Mouse (Mus musculus): Measurements from ENCODE around the gene Ccn6. TPM values are rescaled to one million over a fixed set of nuclear protein-coding genes. Genes with fewer than 3 reads are reported as not detected.

The Ccn6 gene
- polyA plus RNA-seq, 2 experiments, result 0.08 TPM; not detected in 1

DNA sequence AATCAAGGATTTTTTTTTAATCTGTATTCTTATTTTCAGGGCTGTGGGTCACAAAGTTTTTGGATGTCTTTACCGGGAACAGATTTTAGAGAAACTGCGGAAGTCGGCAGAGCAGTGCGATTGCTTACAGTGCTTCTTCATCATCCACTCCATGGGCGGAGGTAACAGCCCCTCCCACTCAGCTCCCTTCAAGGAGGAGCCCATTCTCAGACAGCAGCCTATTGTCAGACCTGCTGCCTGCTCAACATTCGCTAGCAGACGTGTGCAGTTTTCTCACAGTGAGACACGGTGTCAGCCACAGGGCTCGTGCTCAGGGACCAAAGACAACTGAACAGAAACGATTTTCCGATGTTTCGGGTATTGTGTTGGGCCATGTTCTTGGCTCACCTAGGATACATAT, 21.4 kb downstream of the Ccn6 start:
- no peaks in the 10 kb centered on the region for H3K27me3 ChIP-seq (ENCODE audit: control insufficient read depth, insufficient read depth, low read length)
- H3K4me2 ChIP-seq (ENCODE audit: low read depth), result no peak overlapping the region
- DNase-seq (ENCODE audit: low read depth in 3 of 3, low spot score in 3 of 3) (no peak), ATAC-seq (ENCODE audit: insufficient read depth) (no peak)
- TF ChIP-seq CTCF (IDR thresholded peaks at IDR 0.05; ENCODE audit: low read depth), result no peak
- no peak for TF ChIP-seq EP300 (IDR thresholded peaks at IDR 0.05; ENCODE audit: low read depth)
- H3K36me3 ChIP-seq (replicated peaks; ENCODE audit: control insufficient read depth, insufficient read depth, low read depth), result no peaks in the 10 kb centered on the region; the same call in none of the 2 replicates
- peaks cover 3% of the 10 kb centered on the region in 2 experiments; a peak in 2 of 4 replicates for H3K4me1 ChIP-seq (replicated peaks; ENCODE audit: control insufficient read depth in 2 of 2, insufficient read depth in 2 of 2, low read length in 1 of 2)
- no peak overlapping the region for H3K27ac ChIP-seq
- H3K9me3 ChIP-seq (ENCODE audit: control insufficient read depth, low read length), result no peaks in the 10 kb centered on the region
- WGBS (ENCODE audit: insufficient replicate concordance), result 86% methylated on average over 12 of the region's 12 CpGs
- H3K9ac ChIP-seq (replicated peaks), result no peak overlapping the region
- H3K4me3 ChIP-seq (ENCODE audit: insufficient read depth in 1 of 2, low read depth in 2 of 2, low read length in 2 of 2), result no peak overlapping the region

DNA sequence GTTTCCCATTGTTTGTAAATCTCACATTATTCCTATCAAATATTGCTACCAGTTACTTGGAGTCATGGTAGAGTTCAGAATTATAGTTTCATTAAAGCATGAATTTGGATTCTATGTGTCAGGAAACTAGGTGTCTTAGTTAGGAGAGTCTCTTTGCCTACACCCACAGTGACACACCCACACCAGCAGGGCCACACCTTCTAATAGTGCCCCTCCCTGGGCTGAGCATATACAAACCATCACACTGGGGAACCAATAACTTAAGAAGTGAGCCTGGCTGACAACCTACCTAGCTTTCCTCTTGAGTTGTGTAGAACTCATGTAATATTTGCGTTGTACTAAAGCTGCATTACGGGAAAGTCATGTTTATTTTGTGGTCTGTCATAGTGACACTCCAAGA, 22.2 kb downstream of the Ccn6 start:
- TF ChIP-seq EP300 (IDR thresholded peaks at IDR 0.05; ENCODE audit: low read depth) (no peak), CTCF (IDR thresholded peaks at IDR 0.05; ENCODE audit: low read depth) (no peak)
- no peak for ATAC-seq (ENCODE audit: insufficient read depth)
- Histone ChIP-seq H3K27ac (no peak overlapping the region), H3K4me2 (ENCODE audit: low read depth) (no peak overlapping the region), H3K27me3 (ENCODE audit: control insufficient read depth, insufficient read depth, low read length) (no peaks in the 10 kb centered on the region), H3K4me1 (replicated peaks; ENCODE audit: control insufficient read depth in 2 of 2, insufficient read depth in 2 of 2, low read length in 1 of 2) (peaks cover 3% of the 10 kb centered on the region in 2 experiments; a peak in 2 of 4 replicates), H3K4me3 (ENCODE audit: insufficient read depth in 1 of 2, low read depth in 2 of 2, low read length in 2 of 2) (no peak overlapping the region), H3K9me3 (ENCODE audit: control insufficient read depth, low read length) (no peaks in the 10 kb centered on the region), H3K9ac (replicated peaks) (no peak overlapping the region), H3K36me3 (replicated peaks; ENCODE audit: control insufficient read depth, insufficient read depth, low read depth) (no peaks in the 10 kb centered on the region; the same call in none of the 2 replicates)
- peak in 1 of 3 experiments; percentile 16 for DNase-seq (ENCODE audit: low read depth in 3 of 3, low spot score in 3 of 3)
- WGBS (ENCODE audit: insufficient replicate concordance), result 88% methylated on average over 2 of the region's 2 CpGs

GRCm38 (mm10) chr10:39140843-39141242, 22.8 kb downstream of the Ccn6 start:
- H3K4me3 ChIP-seq (ENCODE audit: insufficient read depth in 1 of 2, low read depth in 2 of 2, low read length in 2 of 2), result no peak overlapping the region
- DNase-seq (ENCODE audit: low read depth in 3 of 3, low spot score in 3 of 3) (no peak), ATAC-seq (ENCODE audit: insufficient read depth) (no peak)
- H3K4me1 ChIP-seq (replicated peaks; ENCODE audit: control insufficient read depth in 2 of 2, insufficient read depth in 2 of 2, low read length in 1 of 2), result peaks cover 3% of the 10 kb centered on the region in 2 experiments; a peak in 2 of 4 replicates
- H3K9ac ChIP-seq (replicated peaks), result no peak overlapping the region
- TF ChIP-seq CTCF (IDR thresholded peaks at IDR 0.05; ENCODE audit: low read depth) (no peak), EP300 (IDR thresholded peaks at IDR 0.05; ENCODE audit: low read depth) (no peak)
- H3K9me3 ChIP-seq (ENCODE audit: control insufficient read depth, low read length), result no peaks in the 10 kb centered on the region
- no peaks in the 10 kb centered on the region; the same call in none of the 2 replicates for H3K36me3 ChIP-seq (replicated peaks; ENCODE audit: control insufficient read depth, insufficient read depth, low read depth)
- H3K27ac ChIP-seq, result no peak overlapping the region
- H3K4me2 ChIP-seq (ENCODE audit: low read depth), result no peak overlapping the region
- whole genome bisulfite sequencing (ENCODE audit: insufficient replicate concordance), result 88% methylated on average over 14 of the region's 14 CpGs
- H3K27me3 ChIP-seq (ENCODE audit: control insufficient read depth, insufficient read depth, low read length), result no peaks in the 10 kb centered on the region

- DNase-seq (ENCODE audit: low read depth in 3 of 3, low spot score in 3 of 3), result no peak
- H3K4me1 ChIP-seq (replicated peaks; ENCODE audit: control insufficient read depth in 2 of 2, insufficient read depth in 2 of 2, low read length in 1 of 2), result peaks cover 3 to 5% of the 10 kb centered on the region in 2 experiments; a peak in 2 of 4 replicates
- WGBS (ENCODE audit: insufficient replicate concordance), result 82% methylated on average over 6 of the region's 6 CpGs
Observed at GRCm38 (mm10) chr10:39138761-39139160, 24.8 kb downstream of the Ccn6 start.

DNA sequence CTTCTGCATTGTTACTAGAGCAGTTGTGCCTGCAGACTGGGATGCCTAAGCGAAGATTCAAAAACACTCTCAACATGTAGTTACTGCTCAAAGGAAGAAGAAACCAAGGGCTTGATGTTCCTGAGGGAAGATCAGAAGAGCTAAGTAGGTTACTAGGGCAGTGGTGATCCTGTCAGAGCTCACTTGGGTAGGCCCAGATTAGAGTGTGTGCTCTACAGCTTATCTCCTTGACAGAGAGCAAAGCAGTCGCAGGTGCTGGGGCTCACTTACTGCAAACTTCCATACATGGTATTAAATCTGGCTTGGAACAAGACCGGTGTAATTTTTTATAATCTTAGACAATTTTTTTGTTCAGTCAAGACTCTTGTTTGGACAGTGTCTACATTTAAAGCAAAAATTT, 25.8 kb downstream of the Ccn6 start:
- Histone ChIP-seq H3K27ac (no peak overlapping the region), H3K4me2 (ENCODE audit: low read depth) (no peak overlapping the region), H3K4me1 (replicated peaks; ENCODE audit: control insufficient read depth in 2 of 2, insufficient read depth in 2 of 2, low read length in 1 of 2) (peaks cover 8 to 9% of the 10 kb centered on the region in 2 experiments; a peak in 3 of 4 replicates), H3K36me3 (replicated peaks; ENCODE audit: control insufficient read depth, insufficient read depth, low read depth) (no peaks in the 10 kb centered on the region; the same call in 1 of the 2 replicates), H3K4me3 (ENCODE audit: insufficient read depth in 1 of 2, low read depth in 2 of 2, low read length in 2 of 2) (no peak overlapping the region), H3K9ac (replicated peaks) (no peak overlapping the region), H3K9me3 (ENCODE audit: control insufficient read depth, low read length) (no peaks in the 10 kb centered on the region), H3K27me3 (ENCODE audit: control insufficient read depth, insufficient read depth, low read length) (no peaks in the 10 kb centered on the region)
- TF ChIP-seq EP300 (IDR thresholded peaks at IDR 0.05; ENCODE audit: low read depth) (no peak), CTCF (IDR thresholded peaks at IDR 0.05; ENCODE audit: low read depth) (no peak)
- DNase-seq (ENCODE audit: low read depth in 3 of 3, low spot score in 3 of 3), result no peak
- no peak for ATAC-seq (ENCODE audit: insufficient read depth)
- WGBS (ENCODE audit: insufficient replicate concordance), result 72% methylated on average over 3 of the region's 3 CpGs

More at GRCm38 (mm10) chr10:39138761-39139160, 24.8 kb downstream of the Ccn6 start:
- H3K9me3 ChIP-seq (ENCODE audit: control insufficient read depth, low read length), result no peaks in the 10 kb centered on the region
- H3K27ac ChIP-seq, result no peak overlapping the region
- no peak overlapping the region for H3K4me2 ChIP-seq (ENCODE audit: low read depth)
- no peaks in the 10 kb centered on the region for H3K27me3 ChIP-seq (ENCODE audit: control insufficient read depth, insufficient read depth, low read length)
- H3K4me3 ChIP-seq (ENCODE audit: insufficient read depth in 1 of 2, low read depth in 2 of 2, low read length in 2 of 2), result no peak overlapping the region
- no peak overlapping the region for H3K9ac ChIP-seq (replicated peaks)
- TF ChIP-seq EP300 (IDR thresholded peaks at IDR 0.05; ENCODE audit: low read depth) (no peak), CTCF (IDR thresholded peaks at IDR 0.05; ENCODE audit: low read depth) (no peak)
- H3K36me3 ChIP-seq (replicated peaks; ENCODE audit: control insufficient read depth, insufficient read depth, low read depth), result no peaks in the 10 kb centered on the region; the same call in none of the 2 replicates
- ATAC-seq (ENCODE audit: insufficient read depth), result no peak

All from liver, embryonic 14.5 days (tissue).